Mouse (Mus musculus): ENCODE data around the gene Znrf4.
A peak's percentile ranks its signal among the peaks of the same experiment; 100 is the strongest.

Znrf4 gene

DNA sequence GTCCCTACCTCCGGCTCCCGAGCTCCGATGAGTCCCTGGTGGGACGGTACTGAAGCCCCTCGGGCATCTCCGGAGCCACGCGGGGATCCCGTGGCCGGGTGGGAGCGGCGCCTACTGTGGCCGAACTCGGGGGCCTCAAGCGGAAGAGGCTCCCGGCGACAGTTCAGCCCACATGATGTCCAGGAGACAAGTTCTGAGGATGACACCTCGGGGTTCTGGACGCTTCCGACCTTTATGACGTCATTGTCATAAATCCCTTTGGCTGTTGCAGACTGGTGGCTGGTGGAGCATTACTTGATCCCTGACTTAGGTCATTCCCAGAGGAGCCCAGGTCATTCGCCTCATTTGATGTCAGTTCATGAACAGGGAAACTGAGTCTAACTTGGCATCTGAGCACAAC lies at the start of gene Znrf4:
Gene Znrf4 (minus strand): TSS at position 122 of the 400 bp plus-strand sequence.
- DNase-seq: no peak

DNA sequence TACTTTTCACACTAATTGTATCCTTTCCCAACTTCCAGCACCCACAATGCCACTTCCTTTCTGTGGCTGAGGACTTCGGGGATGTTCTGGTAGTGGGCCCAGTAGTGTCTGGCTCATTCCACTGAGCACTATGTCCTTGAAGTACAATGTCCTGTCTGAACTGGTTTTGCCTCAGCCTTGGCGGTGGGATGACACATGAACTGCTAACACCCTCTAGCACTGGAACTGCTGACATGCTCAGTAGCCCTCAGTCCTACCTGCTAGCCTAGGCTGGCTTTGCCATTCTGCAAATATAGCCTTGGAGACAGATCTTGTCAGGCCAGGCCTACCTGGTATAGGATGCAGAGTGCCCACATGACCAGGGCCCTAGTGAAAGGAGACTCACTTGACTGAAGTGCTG lies 49.6 kb upstream of the Znrf4 start:
- DNase-seq: no peak

DNA sequence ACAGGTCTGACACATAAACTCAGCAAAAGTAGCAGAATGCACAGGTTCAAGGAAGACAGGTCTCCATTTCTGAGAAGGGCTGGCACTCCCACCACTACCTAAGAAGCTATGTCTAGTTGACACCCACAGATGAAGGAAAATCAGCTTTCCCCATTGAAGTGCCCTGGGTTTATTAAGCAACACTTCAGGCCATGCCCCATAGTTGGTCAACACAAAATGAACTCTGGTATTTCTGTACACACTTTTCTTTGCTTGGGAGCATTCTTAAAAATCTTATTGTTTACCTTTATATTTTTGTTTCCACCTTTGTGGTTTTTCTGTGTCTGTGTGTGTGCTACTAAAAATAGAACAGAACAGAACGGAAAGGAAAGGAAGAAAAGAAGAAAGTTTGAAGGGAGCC lies 47.9 kb upstream of the Znrf4 start:
- no peak for DNase-seq

DNA sequence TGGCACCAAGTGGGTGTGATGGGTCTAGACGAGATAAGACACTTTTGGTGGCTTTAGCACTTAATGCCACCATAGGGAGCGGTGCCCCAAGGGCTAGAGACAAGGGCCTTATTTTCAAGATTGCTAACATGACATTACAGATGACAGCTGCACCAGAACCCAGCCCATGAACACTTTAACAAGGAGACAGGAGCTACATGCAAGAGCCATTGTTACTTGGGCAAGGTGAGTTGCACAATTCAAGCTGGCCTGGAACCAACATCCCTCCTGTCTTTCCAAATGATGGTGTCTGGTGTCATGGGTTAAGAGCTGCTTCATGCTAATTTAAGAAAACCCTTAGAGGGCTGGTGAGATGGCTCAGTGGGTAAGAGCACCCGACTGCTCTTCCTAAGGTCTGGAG lies 47.2 kb upstream of the Znrf4 start:
- DNase-seq: no peak

DNA sequence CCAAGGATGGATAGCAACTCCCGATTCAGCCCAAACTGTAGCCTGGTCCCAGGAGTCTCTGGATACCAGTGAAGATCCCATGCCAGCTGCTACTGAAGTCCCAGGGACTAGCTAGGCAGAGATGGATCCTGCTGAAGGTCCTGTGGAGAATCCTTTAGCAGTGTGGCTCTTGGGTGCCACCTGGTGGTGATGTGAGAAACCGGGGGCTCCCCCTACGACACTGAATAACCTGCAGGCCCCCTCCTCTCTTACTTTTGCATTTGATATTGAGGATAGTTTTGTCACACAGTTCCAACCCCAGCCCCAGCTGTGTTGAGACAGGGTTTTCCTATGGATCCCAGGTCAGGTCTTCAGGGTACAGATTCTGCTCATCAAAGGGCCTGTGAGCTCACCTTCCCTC lies 46.2 kb upstream of the Znrf4 start:
- DNase-seq: peak; percentile 68

DNA sequence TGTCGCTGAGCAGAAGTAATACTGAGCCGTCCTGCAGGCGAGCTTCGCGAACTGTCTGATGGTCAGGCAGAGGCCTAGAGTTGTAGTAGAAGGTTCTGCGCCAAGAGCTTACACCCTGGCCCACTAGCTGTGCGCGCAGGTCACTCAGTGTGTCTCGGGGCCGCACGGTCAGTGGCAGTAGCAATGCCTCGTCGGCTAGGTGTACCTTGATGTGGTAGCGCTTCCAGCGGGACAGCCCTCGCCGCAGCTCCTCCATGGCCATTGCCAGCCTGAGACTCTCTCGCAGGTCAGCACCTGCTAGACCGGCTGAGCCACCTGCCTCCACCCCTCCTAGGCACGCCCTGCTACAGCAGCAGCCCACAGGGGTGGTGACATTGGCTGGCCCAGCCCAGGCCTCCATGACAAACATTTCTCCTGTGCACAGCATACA lies 41.9 kb upstream of the Znrf4 start, which contains the start of gene Gm20219:
Gene Gm20219 (minus strand): TSS at position 266 of the 430 bp plus-strand sequence.
- no peak for DNase-seq

DNA sequence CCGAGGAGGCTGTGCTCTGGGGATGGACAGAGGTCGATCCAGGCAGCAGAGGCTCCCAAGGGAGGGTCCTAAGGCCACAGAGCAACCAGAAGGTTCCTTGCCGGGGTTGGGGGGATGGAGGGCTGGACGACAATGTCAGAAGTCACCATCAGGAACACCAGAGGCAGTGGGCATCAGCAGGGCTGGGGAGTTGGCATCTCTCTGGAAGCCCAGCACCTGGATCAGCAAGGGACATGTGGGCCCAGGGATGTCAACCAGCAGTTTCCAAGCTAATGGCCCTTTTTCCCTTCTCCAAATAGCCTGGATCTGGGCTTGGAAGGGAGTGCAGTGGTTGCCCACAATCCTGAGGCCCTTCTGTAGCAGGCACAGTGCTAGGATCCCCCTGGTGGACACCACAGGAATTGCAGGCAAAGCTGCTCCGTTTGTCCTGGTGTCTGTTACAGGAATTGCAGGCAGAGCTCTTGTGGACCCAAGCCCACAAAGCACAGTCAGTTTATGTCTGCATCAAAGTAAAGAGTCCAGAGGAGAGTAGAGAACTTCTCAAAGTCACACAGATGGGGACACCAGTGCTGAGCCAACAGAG lies 40.6 kb upstream of the Znrf4 start:
- DNase-seq: peak; percentile 78

DNA sequence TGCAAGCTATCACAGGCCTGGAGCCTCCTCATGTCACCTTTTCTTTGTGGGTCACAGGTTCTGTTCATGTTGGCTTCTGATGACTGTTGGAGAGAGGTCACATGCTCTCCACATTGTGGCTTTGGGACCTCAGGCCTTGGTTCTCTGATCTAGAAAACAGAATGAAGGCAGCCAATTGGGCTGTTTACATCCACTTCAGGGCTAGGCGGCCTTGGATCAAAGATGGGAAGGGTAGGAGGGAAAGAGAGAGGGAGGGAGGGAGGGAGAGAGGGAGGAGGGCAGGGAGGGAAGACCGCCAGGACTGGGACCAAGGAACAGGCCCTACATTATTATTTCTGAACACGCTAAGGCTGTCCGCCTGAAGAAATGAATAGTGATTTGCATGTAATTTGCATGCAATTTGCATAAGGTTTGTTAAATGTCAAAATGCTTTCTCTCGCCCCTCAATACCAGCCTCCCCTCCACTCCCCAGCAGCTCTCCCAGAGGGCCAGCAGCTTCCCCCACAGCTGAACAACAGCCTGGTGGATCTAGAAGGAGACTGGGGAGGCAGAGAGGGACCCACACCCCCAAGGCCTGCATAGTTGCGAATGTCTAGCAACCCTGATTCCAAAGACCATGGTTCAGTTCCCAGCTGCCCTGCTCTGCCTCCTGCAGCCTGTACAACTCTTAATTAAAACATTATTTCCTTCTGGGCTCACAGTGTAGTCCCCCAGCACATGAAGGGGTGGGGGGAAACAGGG lies 39.8 kb upstream of the Znrf4 start:
- DNase-seq: no peak

DNA sequence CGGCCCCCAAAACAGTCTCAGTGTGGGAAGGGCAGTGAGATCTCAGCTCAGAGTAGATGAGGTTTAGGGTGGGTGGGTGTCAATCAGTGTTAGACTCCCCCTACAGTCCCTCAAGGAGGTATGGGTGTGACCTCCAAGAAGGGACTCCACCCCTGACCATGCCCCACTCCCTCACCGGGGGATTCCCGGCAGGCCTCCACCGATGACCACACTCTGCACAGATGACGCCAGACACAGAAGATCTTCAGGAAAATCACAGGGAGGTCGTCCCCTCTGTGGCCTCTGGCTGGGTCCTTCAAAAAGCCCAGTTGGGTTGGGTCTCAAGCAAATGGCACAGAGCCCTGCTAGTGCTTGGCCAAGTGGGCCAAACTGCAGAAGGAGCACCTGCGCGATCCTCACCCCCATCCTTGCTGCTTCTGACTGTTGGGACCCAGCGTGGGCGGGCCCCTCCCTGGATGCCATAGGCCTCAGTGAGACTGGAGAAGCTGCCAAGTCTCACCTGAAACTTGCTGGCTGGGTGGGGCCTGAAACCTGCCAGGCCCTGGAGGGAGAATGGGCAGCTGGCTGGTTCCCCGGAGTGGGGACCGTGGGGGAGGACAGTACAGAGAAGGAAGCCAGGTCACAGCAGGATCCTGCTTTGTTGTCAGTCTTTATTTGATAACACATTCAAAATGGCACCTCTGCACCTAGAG lies 38.7 kb upstream of the Znrf4 start:
- DNase-seq: no peak

DNA sequence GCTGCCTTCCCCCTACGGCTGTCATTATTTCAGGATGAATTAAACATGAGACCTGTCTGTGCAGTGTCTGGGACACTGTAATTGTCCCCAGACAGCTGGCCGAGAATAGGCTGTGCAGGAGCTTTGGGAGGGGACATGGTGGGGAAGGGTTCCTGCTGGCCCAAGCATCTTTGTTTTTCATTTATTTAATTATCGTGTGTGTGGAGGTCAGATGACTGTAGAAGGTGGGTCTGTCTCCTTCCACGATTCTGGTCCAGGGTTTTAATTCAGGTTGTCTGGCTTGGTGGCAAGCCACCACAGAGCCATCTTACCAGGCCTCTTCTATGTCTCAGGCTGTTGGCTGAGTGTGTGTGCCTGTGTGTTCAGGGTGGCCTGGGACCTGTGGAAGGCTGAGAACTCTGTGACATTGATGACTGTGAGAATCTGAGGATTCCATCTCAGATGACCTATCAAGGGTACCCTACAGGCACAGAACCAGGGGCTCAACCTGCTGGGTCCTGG lies 36.4 kb upstream of the Znrf4 start:
- DNase-seq: no peak

DNA sequence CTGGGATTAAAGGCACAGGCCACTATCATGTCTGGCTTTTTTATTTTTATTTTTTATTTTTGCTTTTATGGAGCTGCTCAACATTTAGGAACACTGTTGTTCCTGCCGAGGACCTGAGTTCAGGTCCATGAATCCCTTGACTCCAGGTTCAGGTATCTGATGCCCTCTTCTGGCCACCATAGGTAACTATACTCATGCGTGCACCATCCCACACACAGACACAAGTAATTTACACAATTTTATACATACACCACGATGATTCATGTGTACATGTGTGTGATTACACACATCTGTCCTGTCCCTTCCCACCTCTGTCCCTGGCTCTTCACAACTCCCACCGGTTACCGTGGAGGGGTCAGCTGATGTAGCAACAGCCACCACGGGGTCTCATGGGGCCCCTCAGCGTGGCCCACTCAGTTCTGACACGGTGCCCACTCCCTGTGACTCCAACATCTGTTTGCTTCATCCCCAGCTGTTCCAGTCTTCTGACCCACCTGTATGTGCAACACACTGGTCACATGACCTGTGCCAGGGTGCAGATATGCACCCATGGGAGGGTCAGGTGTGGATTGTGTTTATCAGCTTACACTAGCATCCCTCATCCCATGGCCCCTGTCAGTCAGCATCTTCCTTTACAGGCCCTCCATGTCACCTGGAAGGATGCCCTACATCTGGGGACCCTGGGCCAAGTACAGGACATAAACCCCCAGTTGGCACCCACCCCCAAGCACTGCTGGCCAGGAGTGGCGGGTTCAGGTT lies 35.8 kb upstream of the Znrf4 start:
- no peak for DNase-seq

DNA sequence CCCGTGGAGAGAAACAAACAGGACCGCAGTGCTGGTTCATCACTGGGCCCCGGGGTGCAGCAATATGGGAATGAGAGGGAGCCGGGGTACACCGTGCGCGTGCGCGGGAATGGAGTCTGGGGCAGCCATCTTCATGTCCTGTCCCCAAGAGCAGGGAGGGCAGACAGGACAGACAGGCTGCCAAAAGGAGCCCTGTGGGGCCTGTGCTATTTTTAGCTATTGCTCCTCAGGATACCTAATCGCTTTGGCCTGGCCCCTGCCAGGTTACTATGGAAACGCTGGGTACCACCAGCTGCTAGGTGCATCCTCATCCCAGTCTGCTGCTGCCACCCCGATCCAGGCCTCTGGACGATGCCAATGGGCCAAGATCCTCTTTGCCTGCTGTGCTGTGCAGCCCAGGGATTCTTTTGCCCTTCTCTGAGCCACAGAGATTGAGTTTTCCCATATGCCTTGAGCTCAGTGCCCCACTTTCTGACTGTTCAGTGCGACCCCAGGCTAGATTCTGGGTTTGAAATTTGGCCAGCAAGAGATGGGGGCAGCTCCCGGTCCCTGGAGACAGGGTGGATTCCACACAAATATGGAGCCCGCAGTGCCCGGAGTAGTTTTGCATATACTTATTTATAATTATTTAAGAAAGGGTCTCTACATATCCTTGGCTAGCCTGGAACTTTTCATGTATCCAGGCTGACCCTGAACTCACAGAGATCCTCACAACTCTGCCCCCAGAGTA lies 35.0 kb upstream of the Znrf4 start:
- DNase-seq: no peak

DNA sequence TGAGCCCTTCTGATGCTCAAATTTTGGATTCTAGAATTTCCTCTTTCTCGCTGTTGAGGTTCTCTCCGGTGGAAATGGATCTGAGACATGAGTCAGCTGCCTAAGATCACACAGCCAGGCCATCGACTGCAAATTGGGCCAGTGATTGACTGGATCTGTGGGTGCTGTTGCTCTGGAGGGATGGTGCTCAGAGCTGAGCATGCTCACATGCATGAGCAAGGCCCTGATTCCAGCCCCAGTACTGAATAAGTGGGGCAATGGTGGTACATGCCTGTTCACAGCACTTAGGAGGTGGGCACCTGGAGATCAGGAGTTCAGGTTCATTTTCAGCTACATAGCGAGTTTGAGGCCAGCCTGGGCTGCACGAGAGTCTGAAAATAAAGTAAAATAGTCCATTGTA lies 34.3 kb upstream of the Znrf4 start:
- DNase-seq: no peak

DNA sequence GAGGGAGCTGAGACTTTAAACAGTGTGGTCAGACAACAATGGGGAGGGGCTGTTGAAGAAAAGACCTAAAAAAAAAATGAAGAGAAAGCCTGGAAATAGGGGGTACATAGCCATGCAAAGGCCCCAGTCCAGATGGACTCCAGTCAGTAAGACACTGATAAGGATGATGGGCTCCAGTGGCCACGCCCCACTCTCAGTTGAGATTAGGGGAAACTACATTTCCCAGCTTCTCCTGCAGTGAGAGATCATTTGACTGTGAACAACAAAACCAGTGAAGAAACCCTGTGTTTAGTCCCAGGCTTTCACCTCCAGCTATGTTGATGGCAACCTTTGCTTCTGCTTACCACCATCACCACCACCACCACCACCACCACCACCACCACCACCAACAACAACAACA lies 33.7 kb upstream of the Znrf4 start:
- no peak for DNase-seq

DNA sequence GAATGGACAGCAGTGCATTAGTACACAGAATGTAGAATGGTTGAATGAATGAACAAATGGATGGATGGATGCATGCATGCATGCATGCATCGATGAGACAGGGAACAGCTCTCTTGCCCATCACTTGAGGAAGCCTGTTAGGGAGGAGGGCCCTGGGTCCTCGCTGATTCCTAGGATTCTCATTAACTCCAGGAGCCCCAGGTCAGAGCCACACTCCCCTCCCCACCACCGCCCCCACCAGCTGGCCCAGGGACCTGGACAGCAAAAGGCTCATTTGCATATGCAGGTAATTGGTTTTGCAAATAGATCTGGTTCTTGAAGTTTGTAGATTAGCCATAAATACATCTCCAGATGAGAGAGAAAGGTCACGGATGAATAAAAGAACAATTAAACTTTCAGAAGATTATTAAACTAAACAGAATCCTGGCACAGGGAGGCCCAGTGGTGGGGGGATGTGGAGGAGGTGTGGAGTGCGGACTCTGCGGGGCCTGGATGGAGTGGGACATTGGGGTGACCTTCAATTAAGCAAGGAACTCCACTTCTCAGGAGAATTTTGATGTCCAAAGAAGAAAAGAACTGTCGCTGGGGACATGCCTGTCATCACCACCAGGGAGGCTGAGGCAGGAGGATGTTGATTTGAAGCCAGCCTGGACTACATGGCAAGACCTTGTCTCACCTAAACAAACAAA lies 32.6 kb upstream of the Znrf4 start:
- no peak for DNase-seq

DNA sequence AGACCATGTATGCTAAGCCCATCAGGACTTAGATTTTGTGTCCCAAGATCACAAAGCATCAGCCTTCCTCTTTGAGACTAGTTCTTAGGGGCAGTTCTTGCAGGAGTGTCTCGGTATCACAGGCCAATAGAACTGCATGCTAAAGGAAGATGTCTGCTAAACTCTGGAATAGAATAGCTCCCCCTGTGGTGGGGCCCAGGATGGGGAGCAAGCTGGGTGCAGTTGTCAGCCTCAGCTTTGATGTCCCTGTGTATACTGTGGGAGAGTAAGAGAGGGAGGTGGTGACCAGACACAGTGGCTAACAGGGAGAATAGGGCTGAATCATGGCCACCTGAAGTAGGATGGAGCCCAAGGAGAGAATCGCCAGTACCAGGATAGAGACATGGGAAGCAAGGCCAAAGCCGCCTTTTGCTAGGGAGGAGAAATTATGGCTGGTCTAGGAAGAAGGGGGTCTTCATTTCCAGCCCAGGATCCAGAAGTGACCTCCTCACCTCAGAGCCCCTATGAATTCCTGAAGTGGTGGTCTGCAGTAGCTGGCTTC lies 31.5 kb upstream of the Znrf4 start:
- DNase-seq: no peak

DNA sequence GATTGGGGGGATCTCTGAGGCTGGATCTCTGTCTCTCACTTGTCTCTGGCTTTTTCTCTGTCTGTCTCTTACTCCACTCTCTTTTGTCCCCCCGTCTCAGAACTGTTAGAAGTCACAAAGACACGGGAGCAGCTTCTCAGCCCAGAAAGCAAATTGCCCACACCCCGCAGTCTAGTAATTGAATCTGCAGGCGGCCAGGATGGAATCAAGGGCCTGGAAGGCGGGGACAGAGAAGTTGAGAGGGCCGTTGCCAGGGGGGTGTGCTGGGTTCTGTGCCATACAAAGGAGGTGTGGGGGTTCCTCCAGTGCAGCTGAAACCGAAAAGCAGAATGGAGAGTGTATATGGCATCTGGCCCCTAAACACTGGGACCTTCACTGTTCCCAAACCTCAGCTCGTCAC lies 30.5 kb upstream of the Znrf4 start:
- no peak for DNase-seq

DNA sequence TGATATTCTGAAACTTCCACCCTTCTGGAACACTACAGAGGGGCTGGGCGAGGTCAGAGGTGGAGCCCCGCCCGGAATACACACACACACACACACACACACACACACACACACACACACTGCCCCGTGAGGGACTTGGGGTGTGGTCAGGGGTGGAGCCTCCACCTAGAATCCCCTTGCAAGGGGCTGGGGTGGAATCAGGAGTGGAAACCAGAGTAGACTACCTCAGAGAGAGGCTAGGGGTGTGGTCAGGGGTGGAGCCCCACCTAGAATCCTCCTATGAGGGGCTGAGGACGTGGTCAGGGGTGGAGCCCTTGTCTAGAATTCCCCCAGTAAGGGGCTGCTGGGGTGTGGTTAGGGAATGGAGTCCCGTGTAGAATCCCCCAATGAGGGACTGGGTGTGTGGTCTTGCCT lies 28.3 kb upstream of the Znrf4 start:
- DNase-seq: no peak

DNA sequence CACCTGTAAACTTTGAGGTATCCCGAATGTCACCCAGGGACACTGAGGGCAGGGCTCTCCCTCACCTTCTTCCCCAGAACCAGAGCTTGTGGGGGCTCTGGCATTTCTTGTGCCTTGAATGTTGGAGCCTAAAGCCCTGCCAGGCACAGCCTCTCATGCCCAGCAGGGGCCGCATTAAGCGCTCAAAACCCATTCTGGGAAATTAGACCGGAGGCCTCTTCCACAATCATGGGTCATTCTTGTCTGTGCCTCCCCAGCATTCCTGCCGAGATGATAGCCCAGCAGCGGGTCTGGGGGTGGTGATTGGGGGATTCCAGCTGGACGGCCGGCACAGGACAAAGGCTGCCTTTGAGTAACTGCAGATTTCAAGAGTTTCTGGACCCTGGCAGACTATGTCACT lies 25.7 kb upstream of the Znrf4 start:
- DNase-seq: no peak

DNA sequence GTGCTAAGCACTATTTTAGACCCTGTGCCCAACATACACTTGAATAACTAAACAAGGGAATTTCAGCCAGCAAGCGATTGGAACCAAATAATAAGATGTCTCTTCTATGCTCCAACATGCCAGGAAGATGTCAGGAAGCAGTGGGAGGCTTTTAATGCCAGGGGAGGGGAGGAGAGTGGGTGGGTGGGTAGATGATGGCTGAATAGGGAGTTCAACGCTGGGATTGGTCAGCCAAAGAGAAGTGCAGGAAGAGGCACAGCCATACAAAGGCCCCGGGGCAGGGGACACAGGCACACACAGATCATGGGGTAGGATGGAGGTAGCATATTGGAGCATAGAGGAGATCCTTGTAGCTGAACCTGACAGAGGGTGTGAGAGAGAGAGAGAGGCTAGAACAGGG lies 24.6 kb upstream of the Znrf4 start:
- no peak for DNase-seq

DNA sequence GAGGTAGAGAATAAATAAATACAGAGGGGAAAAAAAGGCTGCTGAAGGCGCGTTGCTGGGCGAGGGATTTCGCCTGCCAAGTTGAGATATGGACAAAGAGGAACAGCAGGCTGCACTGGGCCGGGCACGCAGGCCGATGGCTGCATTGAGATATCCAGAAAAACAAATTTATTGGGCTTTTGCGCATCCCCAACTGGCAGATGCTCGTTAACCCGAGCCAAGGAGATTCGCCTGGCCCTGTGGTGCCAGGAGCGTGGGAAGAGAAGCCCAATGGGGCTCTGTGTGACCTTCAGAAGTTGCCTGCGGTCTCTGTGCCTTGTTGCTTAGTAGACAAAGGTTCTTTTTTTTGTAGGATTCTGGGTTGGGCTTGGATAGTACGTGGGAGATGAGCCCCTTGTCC lies 24.0 kb upstream of the Znrf4 start:
- no peak for DNase-seq

DNA sequence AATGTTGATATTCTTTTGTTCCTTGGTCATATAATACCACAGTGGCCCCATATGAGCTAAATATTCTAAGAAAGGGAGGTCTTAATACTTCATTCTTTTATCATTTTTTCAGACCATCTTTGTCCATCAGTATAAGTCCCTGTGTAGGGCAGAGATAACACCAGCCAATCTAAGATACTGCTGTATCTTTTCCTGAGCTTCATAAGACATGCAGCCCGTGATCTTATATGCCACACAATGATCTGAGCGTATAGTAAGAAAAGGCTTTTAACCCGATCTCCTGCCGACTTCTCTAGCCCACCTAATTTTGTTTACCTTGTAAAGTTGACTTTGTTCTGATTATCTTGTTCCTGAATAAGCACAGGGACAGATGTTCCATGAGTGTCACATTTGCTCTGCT lies 12.7 kb upstream of the Znrf4 start:
- no peak for DNase-seq

All from thymus, postnatal 25 days (tissue).